Mouse (Mus musculus) granulocyte monocyte progenitor cell, adult 5-6 weeks (primary cell): ENCODE results near the gene Dazl. TPM values are rescaled to one million over a fixed set of nuclear protein-coding genes. Genes with fewer than 3 reads are reported as not detected.

Experiments
- total RNA-seq, 2 experiments: library from RNA; stranded (forward) in 1 of 2; stranded (reverse) in 1 of 2; fragments of 200-712, 200-1000 nt in 1 of 2; fragments of >200 nt in 1 of 2; fragmentation: Nextera tagmentation in 1 of 2; gene quantifications; 2 replicates each; pipeline ENCODE4 v1.2.3; 2014 to 2017

Gene Dazl
- total RNA-seq, 2 experiments from 2014 or later, result not detected

Other genes starting within 250 kb of the Dazl start
- gene Rftn1, start 103.0 kb downstream of the Dazl start, total RNA-seq (2014; fragmentation: Nextera tagmentation), result 9.8 and 25.8 TPM in 2 replicates
- gene Rftn1, start 103.0 kb downstream of the Dazl start, total RNA-seq (2017), result 26.4 and 32.4 TPM in 2 replicates
- 29.8 and 40.1 TPM in 2 replicates for gene Plcl2, start 215.8 kb upstream of the Dazl start, total RNA-seq (2014; fragmentation: Nextera tagmentation)
- gene Plcl2, start 215.8 kb upstream of the Dazl start, total RNA-seq (2017), result 22.9 and 31.1 TPM in 2 replicates